ENCODE assay signal across 8 mouse cellular contexts in genomic region chr4:122835530-122836402, GRCm38 (mm10). TPM values are rescaled to one million over a fixed set of nuclear protein-coding genes. Genes with fewer than 3 reads are reported as not detected.
A peak's percentile ranks its signal among the peaks of the same experiment; 100 is the strongest.
DNase-seq lines count a peak whose midpoint lies in the region; ATAC-seq lines count a peak whose summit lies in the region.

Ppt1 (plus strand) TSS chr4:122836242.

- peak; percentile 96 for ATAC-seq in common myeloid progenitor, adult 5-6 weeks (replicated peaks; ENCODE audit: low read depth, poor library complexity, severe bottlenecking)

- H3K27me3 ChIP-seq in megakaryocyte, embryonic 14.5 days (replicated peaks), result no peaks in the 10 kb centered on the region

- peak; percentile 90 for DNase-seq in ZHBTc4 (ENCODE audit: low read depth, low spot score)
- peak; percentile 70 to 72 for DNase-seq in gastrocnemius, adult 8-10 months (ENCODE audit: low spot score in 2 of 2)
- DNase-seq in hindlimb bud, embryonic 11.5 days (ENCODE audit: extremely low spot score, low read depth, low spot score), result peak; percentile 61
- DNase-seq in left cerebral cortex, adult 8-10 months (ENCODE audit: low spot score in 2 of 2), result peak; percentile 83 to 94
- DNase-seq in right cerebral cortex, postnatal 10 days (ENCODE audit: low spot score in 2 of 2), result peak; percentile 96 to 97
- peak; percentile 77 for DNase-seq in urinary bladder, postnatal 25 days (ENCODE audit: low spot score)

- peaks cover 63% of the 10 kb centered on the region for H3K4me1 ChIP-seq in megakaryocyte, embryonic 14.5 days

- peaks cover 3% of the 10 kb centered on the region for H3K36me3 ChIP-seq in megakaryocyte, embryonic 14.5 days (replicated peaks; ENCODE audit: low read length)

- peak within 1 kb of the TSS; percentile 99 for H3K4me3 ChIP-seq in megakaryocyte, embryonic 14.5 days (replicated peaks)

- no peaks in the 10 kb centered on the region for H3K9me3 ChIP-seq in megakaryocyte, embryonic 14.5 days

RNA-seq across cellular contexts. Expression of gene Ppt1, which starts in this region (rescaled TPM):
- 52.5 and 64.8 TPM in 2 replicates for total RNA-seq in common myeloid progenitor, adult 5-6 weeks (2017)
- 10 to 100 TPM in 2 of 4 experiments, 1 to 10 TPM in 2; 8.8 to 12.1 (median 10.3) TPM for total RNA-seq in gastrocnemius, adult 8-10 months (2022)
- 100 to 1,000 TPM; 107 to 115 (median 111) TPM for total RNA-seq in left cerebral cortex, adult 8-10 months (2022)
- 4.9 TPM in 1 of 2 replicates, not detected in the other for polyA plus RNA-seq in megakaryocyte, embryonic 14.5 days (2012; ENCODE audit: insufficient read depth, low replicate concordance)

Comparison
In these comparisons a context has a peak if more than half of its experiments do, and no peak if none do; other contexts are left out.
1. Peak in every context shown above with its lines: DNase-seq, ATAC-seq and H3K4me3 ChIP-seq.